Mouse (Mus musculus): ENCODE measurements at regions not wholly inside any gene's neighbourhood (a gene's known extent, or its start where the extent isn't known, plus 50 kb on each side); places are given as distances from the start of the nearest gene placed in this dataset.

- TF ChIP-seq POLR2A (IDR thresholded peaks at IDR 0.05; ENCODE audit: extremely low read depth, insufficient read depth, low read length), result no peak
- TF ChIP-seq CTCF (IDR thresholded peaks at IDR 0.05; ENCODE audit: extremely low read depth, insufficient read depth, low read length), result no peak
Observed at GRCm38 (mm10) chr14:120770579-120770978, 140.4 kb upstream of the Ipo5 start.

Data from cortical plate, adult 2 months (tissue).